Mouse (Mus musculus) gastrocnemius, adult 2 months (tissue): ENCODE measurements at regions not wholly inside any gene's neighbourhood (a gene's known extent, or its start where the extent isn't known, plus 50 kb on each side); places are given as distances from the start of the nearest gene placed in this dataset. TPM values are rescaled to one million over a fixed set of nuclear protein-coding genes. Genes with fewer than 3 reads are reported as not detected.
A peak's percentile ranks its signal among the peaks of the same experiment; 100 is the strongest.

Source experiments
- DNase-seq: peaks from one replicate; pipeline ENCODE4 v3.0.0; 2022
- H3K27ac ChIP-seq: fragments of 200-600 bp; 2 replicates; pipeline ENCODE4 v1.8.1; 2022; ENCODE audit warnings: mild to moderate bottlenecking
- H3K4me3 ChIP-seq: fragments of 200-600 bp; 2 replicates; pipeline ENCODE4 v1.8.1; 2022; ENCODE audit warnings: mild to moderate bottlenecking, moderate library complexity
- CTCF ChIP-seq: fragments of 200-600 bp; IDR thresholded peaks from 2 replicates; pipeline ENCODE4 v1.8.1; 2022; ENCODE audit warnings: antibody characterized with exemption, mild to moderate bottlenecking, moderate library complexity
- intact Hi-C: fragments of 180-260 bp; cut with DNase I; formaldehyde crosslinking; loops from one replicate; pipeline ENCODE4 v1.15.1; 2025
- microRNA-seq: library from miRNA; unstranded; fragments of <30 nt; microRNA quantifications from one replicate; pipeline ENCODE4 v1.2.0, GENCODE M21; 2021

DNA sequence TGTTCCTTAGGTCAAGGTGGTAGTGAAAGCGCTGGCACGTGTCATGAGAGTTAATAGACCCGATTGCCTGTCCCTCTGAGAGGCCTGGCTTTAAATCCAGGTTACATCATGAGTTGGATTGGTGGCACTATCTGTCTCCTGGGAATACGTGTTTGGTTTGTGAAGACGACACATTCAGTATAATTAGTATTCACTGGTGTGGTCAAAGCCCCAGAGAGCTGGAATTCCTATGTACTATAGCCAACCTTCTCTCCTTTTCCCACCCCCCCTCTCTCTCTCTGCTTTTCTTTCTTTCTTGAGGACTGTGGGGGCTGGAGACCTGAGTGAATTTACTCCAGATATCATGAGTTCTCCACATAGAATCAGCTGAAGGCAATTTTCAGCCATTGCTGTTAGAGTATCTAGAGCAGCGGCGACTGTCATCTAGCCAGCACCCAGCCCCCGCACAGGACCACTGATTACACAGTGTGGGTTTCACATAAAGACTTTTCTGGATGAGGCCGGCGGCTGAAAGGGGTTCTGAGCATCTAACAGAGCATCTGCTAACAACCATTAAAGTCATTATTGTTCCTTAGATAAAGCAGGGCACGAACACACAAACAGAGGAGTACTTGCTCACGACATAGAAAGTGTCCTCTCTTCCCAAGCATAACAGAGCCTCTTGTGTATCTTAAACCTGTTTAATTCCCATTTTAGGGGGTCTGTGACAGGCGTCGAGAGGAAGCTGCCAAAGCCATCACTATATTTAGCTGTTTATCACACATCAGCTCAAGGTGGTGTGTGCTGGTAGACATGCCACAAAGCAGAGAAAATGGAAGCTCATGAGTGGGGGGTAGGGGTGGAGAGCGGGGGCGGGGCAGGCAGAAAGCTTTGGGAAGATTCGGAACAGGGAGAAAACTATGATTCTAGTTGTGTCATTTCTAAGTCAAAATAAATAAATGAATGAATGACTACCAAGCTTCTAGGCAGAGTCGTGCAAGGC is 272.9 kb upstream of the Atp11b start:
- DNase-seq: no peak
- Histone ChIP-seq H3K4me3 (no peak overlapping the region), H3K27ac (no peak overlapping the region)
- TF ChIP-seq CTCF: no peak
- intact Hi-C loops: loop anchor here (5.0 to 10.0 kb wide), 2 partner anchors 1156 to 1249 kb away; no protein-coding TSS in a partner anchor

DNA sequence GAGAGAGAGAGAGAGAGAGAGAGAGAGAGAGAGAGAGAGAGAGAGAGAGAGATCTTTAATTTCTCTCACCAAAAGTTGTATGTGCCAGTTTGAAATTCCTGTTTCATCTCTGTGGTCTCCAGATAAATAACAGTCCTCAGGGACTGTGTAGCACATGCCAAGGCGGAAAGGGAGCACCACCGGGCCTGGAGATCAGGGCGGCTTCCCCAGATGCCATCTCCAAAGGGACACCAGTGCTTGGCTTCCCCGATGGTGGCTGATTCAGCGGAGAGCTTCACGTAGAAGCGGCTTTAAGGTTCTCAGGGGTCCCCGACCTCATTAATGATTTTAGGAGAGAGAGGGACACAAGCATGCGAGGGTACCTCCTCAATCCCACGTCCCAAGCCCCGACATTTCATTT is 272.1 kb upstream of the Atp11b start:
- intact Hi-C loops: loop anchor here (2.0 to 10.0 kb wide), 3 partner anchors 833 to 1250 kb away; no protein-coding TSS in a partner anchor
- no peak for DNase-seq
- TF ChIP-seq CTCF: no peak
- H3K4me3 ChIP-seq: no peak overlapping the region
- no peak overlapping the region for H3K27ac ChIP-seq

DNA sequence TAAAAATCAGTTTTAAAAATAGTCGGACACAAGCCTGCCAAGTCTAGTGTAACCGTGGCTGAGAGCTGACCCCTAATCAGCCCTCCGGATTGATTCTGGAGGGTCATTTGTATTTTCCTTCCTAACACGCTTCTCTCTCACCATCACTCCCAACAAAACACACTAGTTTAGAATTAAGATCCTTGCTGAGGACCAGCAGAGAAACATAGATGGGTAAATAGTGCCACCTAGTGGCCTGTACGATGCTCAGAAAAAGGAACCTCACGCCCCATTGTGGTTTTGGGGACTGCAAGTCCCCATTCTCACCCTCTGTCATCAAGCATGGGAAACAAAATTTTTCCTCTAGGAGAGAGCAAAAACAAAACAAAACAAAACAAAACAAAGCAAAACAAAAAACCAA is 271.6 kb upstream of the Atp11b start:
- intact Hi-C loops: loop anchor here (2.0 to 10.0 kb wide), 3 partner anchors 833 to 1250 kb away; no protein-coding TSS in a partner anchor
- Histone ChIP-seq H3K4me3 (no peak overlapping the region), H3K27ac (no peak overlapping the region)
- peak; percentile 75 for TF ChIP-seq CTCF
- no peak for DNase-seq

DNA sequence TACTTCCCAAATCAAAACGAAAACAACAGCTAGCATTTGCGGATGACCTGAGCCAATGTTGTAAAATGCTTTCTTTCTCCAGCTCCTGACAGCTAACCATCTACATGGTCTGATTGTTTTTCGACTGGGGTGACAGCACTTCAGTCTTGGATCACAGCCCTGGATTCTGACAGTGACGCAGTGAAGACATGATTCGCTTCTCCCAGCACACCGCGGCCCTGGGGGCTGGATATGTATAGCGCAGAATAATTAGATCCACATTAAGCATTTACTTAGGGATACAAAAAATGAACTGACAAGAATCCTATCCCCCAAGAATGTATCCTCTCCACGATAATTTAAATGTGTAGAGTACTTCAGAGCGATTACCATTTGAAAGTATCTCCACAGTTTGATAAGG is 271.1 kb upstream of the Atp11b start:
- no peak overlapping the region for H3K4me3 ChIP-seq
- no peak for DNase-seq
- no peak for TF ChIP-seq CTCF
- H3K27ac ChIP-seq: no peak overlapping the region
- intact Hi-C loops: loop anchor here (2.0 to 10.0 kb wide), 3 partner anchors 834 to 1250 kb away; no protein-coding TSS in a partner anchor

DNA sequence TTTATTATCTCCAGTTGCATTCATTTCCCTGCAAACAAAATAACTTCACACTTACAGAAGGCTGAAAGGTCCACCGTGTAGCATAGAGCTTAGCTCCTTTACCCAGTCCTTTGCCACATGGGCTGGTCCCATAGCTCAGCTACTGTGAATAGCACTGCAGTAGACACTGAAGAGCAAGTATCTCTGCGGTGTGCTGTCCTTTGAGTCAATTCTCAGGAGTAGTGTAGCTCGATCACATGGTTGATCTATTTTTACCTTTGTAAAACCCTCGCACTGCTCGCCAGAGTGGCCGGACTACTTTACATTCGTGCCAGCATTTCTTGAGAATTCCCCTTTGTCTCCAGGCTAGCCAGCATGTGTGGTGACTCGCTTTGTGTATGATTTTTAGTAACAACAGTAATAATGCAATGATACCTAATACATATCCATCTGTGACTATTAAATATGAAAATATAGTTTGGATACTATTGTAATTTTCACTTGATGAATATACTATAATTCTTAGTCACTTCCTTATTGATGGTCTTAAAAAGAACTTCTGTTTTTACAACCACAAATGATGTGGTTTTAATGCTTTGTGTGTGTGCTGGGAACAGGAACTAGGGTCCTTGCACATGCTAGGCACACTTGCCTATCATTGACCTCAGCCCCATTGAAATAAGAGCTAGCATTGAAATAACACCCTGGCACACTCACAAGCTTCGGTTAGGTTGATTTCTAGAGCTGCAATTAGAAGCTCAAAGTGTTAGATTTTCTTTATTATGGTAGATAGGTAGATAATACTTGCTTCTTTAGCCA is 257.7 kb upstream of the Atp11b start:
- no peak for DNase-seq
- H3K4me3 ChIP-seq: no peak overlapping the region
- TF ChIP-seq CTCF: no peak
- intact Hi-C loops: no loop called here
- no peak overlapping the region for H3K27ac ChIP-seq

DNA sequence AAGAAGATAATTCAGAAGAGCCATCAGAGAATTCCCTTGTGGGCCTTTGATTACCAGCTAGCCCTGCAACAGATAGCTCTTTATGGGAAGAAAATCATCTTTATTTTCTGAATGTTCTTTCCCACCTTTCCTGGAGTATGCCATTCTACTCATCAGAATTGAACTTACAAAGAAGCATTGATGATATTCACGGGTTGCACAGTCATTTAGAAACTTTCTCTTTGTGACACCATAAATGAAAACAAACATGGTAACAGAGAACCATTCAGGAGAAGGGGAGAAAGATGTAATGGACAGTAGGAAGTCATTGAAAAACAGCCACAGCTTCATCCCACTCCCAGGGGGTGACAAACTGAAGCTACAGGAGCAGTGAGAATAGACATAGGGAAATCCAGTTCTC is 243.6 kb upstream of the Atp11b start:
- no peak for TF ChIP-seq CTCF
- no peak for DNase-seq
- Histone ChIP-seq H3K27ac (no peak overlapping the region), H3K4me3 (no peak overlapping the region)
- intact Hi-C loops: no loop called here

DNA sequence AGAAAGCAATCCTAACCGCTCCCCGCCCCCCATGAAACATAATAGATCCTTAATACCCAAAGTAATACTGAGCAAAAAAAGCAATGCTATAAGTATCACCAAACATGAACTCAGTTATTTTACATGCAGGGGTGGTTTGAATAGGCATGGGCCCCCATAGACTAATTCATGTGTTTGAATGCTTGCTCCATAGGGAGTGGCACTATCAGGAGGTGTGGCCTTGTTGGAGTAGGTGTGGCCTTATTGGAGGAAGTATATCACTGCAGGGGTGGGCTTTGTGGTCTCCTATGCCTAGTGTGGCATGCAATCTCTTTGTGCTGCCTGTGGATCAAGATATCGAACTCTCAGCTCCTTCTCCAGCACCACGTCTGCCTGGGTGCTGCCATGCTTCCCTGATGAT is 237.4 kb upstream of the Atp11b start:
- DNase-seq: no peak
- TF ChIP-seq CTCF: no peak
- no peak overlapping the region for H3K4me3 ChIP-seq
- intact Hi-C loops: no loop called here
- H3K27ac ChIP-seq: no peak overlapping the region

DNA sequence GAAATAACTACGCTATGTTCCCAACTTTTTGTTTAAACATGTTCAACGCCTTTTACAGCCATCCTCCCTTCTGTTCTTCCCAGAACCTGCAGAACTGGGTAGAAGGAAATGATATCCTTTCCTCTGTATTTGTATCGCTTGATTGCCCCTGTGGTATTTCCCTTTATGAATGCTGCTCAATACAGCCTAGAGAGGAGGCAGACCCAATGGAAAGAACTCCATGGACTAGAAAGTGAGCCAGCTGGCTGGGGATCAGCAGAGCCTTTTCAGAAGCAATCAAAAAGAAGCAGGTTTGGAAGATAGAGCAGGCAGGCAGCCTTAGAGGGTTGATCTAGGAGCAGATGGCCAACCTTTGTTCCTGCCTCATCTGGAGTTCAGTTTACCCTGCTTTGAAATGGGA is 233.8 kb upstream of the Atp11b start:
- Histone ChIP-seq H3K27ac (no peak overlapping the region), H3K4me3 (no peak overlapping the region)
- no peak for DNase-seq
- no peak for TF ChIP-seq CTCF
- intact Hi-C loops: no loop called here

DNA sequence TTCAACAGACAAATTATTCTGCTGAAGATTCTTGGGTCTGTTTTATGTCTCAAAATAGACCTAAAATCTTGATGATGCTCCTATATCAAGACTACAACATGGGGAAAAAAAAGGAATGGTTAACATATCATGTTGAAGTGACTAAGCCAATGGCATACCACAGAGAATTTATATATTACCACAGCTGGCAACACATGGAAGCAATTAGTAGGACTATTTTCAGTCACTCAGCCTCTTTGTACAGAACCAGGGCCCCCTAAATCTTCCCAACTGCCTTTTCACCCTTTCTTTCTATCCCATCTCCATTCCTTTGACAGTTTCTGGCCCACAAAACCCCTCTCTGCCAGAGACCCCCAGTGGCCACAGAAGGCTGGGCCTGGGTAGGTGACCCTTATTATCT is 206.2 kb upstream of the Atp11b start:
- no peak overlapping the region for H3K27ac ChIP-seq
- TF ChIP-seq CTCF: no peak
- intact Hi-C loops: no loop called here
- no peak overlapping the region for H3K4me3 ChIP-seq
- DNase-seq: no peak

DNA sequence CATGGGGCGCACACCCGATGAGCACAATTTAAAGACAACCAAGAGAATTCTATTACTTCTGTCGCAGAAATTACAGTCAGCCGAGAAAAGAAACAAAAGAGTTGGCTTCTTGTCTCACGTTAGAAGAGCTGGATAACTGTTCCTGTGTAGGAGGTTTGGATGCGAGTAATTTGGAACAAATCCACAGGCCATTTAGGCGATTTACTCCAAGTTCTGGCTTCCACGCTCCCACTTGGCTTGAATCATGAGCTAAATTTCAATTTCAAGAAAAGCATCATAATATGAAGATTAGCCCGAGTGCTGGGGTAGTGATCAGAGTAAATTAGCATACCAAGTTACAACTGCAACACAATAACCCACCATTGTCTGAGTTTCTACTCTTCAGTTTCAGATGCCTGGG is 202.1 kb upstream of the Atp11b start:
- H3K27ac ChIP-seq: no peak overlapping the region
- H3K4me3 ChIP-seq: no peak overlapping the region
- DNase-seq: no peak
- no peak for TF ChIP-seq CTCF
- intact Hi-C loops: no loop called here

DNA sequence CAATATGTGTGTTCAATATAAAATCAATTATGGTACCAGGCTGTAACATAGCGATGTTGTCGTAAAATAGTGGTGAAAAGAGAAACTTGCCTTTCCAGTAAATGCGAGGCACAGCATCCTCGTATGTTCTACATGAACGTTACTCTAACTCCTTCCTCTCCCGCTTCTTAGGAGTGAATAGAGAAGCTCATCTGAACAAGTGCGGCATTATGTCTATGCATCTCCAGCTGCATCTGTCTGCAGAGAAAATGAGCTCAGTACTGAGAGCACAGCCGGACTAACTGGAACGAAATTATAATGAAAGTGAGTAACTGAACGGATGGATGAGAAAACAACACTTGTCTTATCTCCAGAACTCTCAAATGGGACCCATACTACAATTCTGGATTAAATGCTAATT is 193.5 kb upstream of the Atp11b start:
- intact Hi-C loops: no loop called here
- no peak for TF ChIP-seq CTCF
- no peak overlapping the region for H3K27ac ChIP-seq
- no peak overlapping the region for H3K4me3 ChIP-seq
- no peak for DNase-seq

DNA sequence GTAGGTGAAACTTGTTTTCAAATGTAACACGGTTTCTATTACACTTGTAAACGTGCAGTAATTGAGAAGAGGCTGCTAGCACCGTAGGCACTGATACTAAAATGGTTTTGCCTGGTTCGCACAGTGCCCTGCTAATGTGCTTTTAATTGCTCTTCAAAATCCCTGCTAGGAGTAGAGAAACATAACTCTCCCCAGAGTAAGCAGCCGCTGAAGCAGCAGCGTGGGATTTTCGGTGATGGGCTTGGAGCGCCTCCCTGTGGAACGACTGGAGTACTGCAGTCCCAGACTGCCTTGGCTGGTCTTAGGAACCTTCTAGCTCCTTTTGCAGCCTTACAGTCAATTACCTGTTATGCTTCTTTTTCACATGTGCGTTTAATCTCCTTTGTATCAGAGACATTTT is 179.5 kb upstream of the Atp11b start:
- intact Hi-C loops: no loop called here
- DNase-seq: no peak

More for the DNA sequence above, 179.5 kb upstream of the Atp11b start:
- TF ChIP-seq CTCF: peak; percentile 51
- H3K4me3 ChIP-seq: no peak overlapping the region
- H3K27ac ChIP-seq: no peak overlapping the region

Small RNA genes lying in the stretch of these regions (microRNA-seq; reads per million reads assigned to microRNA genes)
- gene Gm25442: not detected
